Mouse (Mus musculus): Measurements from ENCODE around the gene Lrfn1. TPM values are rescaled to one million over a fixed set of nuclear protein-coding genes. Genes with fewer than 3 reads are reported as not detected.

The Lrfn1 gene
- total and polyA plus RNA-seq, 3 experiments, result 0.68 to 1.3 (median 0.73) TPM

DNA sequence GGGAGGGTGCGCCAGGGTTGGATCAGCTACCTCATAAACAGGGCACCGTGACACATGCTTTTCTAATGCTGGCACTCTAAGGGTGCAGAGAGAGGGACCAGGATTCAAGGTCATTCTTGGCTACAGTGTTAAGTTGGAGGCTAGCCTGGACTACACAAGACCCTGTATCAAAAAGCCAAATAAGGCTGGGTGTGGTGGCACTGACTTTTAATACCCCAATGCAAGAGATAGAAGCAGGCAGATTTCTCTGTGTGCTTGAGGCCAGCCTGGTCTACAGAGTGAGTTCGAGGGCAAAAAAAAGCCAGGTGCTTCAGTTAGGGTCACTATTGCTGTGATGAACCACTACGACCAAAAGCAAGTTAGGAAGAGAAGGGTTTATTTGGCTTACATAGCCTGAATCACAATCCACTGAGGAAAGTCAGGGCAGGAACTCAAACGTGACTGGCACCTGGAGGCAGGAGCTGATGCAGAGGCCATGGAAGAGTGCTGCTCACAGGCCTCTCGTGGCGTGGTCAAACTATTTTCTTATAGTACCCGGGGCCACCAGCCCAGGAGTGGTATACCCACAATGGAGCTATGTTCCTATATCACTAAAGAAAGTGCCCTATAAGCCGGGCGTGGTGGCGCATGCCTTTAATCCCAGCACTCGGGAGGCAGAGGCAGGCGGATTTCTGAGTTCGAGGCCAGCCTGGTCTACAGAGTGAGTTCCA is 9.8 kb upstream of the Lrfn1 start:
- Histone ChIP-seq H3K36me3 (ENCODE audit: control insufficient read depth, insufficient read depth, low read length) (no peaks in the 10 kb centered on the region), H3K4me1 (ENCODE audit: control insufficient read depth, insufficient read depth, low read length) (no peaks in the 10 kb centered on the region; the same call in none of the 2 replicates), H3K4me3 (no peak overlapping the region), H3K9ac (ENCODE audit: low read depth, low read length) (no peak overlapping the region; the same call in 1 of the 2 replicates), H3K79me2 (replicated peaks; ENCODE audit: control insufficient read depth, insufficient read depth, low read length) (no peaks in the 10 kb centered on the region), H3K27ac (peak overlapping the region; percentile 17; the same call in 1 of the 2 replicates), H3K27me3 (ENCODE audit: control insufficient read depth, insufficient read depth, low read length) (no peaks in the 10 kb centered on the region)
- DNase-seq, result no peak
- TF ChIP-seq EP300 (IDR thresholded peaks at IDR 0.05; ENCODE audit: insufficient read depth, low read depth, low read length) (no peak), POLR2A (IDR thresholded peaks at IDR 0.05; ENCODE audit: insufficient read depth, low read depth, low read length) (no peak), CTCF (IDR thresholded peaks at IDR 0.05) (no peak)
- intact Hi-C loops (cut with DNase I), result no loop called here
- 86% methylated on average over 14 of the region's 14 CpGs for WGBS

DNA sequence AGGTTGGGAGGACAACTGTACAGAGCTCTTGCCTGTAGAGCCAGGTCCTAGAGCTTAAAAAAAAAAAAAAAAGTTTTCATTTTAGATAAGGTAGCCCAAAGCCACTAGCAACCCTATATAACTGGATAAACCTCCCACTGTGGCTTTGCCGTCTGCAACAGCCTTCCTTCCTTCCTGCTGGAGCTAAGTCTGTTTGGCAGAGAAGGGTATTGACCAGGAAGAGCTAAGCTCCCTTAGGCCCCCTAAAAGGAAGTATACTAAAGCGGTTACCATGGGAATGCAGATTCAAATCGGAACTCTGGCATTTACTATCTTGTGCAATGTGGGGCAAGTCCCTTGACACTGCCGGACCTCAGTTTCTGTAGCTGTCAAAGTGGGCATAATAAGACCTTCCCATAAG is 9.1 kb upstream of the Lrfn1 start:
- no peaks in the 10 kb centered on the region; the same call in 1 of the 2 replicates for H3K4me1 ChIP-seq (ENCODE audit: control insufficient read depth, insufficient read depth, low read length)
- H3K4me3 ChIP-seq, result no peak overlapping the region
- no peaks in the 10 kb centered on the region for H3K27me3 ChIP-seq (ENCODE audit: control insufficient read depth, insufficient read depth, low read length)
- H3K27ac ChIP-seq, result no peak overlapping the region
- H3K79me2 ChIP-seq (replicated peaks; ENCODE audit: control insufficient read depth, insufficient read depth, low read length), result no peaks in the 10 kb centered on the region
- peak in 1 of 2 experiments; percentile 45 for DNase-seq
- no peaks in the 10 kb centered on the region for H3K36me3 ChIP-seq (ENCODE audit: control insufficient read depth, insufficient read depth, low read length)
- 23% methylated on average over 4 of the region's 4 CpGs for WGBS
- intact Hi-C loops (cut with DNase I), result no loop called here
- TF ChIP-seq EP300 (IDR thresholded peaks at IDR 0.05; ENCODE audit: insufficient read depth, low read depth, low read length), result no peak
- no peak for TF ChIP-seq POLR2A (IDR thresholded peaks at IDR 0.05; ENCODE audit: insufficient read depth, low read depth, low read length)
- no peak for TF ChIP-seq CTCF (IDR thresholded peaks at IDR 0.05)
- no peak overlapping the region for H3K9ac ChIP-seq (ENCODE audit: low read depth, low read length)

- no peak overlapping the region for H3K4me3 ChIP-seq
- no peaks in the 10 kb centered on the region for H3K79me2 ChIP-seq (replicated peaks; ENCODE audit: control insufficient read depth, insufficient read depth, low read length)
- no peak overlapping the region for H3K27ac ChIP-seq
- TF ChIP-seq EP300 (IDR thresholded peaks at IDR 0.05; ENCODE audit: insufficient read depth, low read depth, low read length) (no peak), POLR2A (IDR thresholded peaks at IDR 0.05; ENCODE audit: insufficient read depth, low read depth, low read length) (no peak), CTCF (IDR thresholded peaks at IDR 0.05) (no peak)
- DNase-seq, result peak in 1 of 2 experiments; percentile 32
- H3K4me1 ChIP-seq (ENCODE audit: control insufficient read depth, insufficient read depth, low read length), result no peaks in the 10 kb centered on the region; the same call in 1 of the 2 replicates
- WGBS, result 77% methylated on average over 13 of the region's 13 CpGs
- intact Hi-C loops (cut with DNase I), result no loop called here
- H3K27me3 ChIP-seq (ENCODE audit: control insufficient read depth, insufficient read depth, low read length), result no peaks in the 10 kb centered on the region
- no peaks in the 10 kb centered on the region for H3K36me3 ChIP-seq (ENCODE audit: control insufficient read depth, insufficient read depth, low read length)
- no peak overlapping the region for H3K9ac ChIP-seq (ENCODE audit: low read depth, low read length)
Observed at GRCm38 (mm10) chr7:28444344-28444974, 7.3 kb upstream of the Lrfn1 start.

DNA sequence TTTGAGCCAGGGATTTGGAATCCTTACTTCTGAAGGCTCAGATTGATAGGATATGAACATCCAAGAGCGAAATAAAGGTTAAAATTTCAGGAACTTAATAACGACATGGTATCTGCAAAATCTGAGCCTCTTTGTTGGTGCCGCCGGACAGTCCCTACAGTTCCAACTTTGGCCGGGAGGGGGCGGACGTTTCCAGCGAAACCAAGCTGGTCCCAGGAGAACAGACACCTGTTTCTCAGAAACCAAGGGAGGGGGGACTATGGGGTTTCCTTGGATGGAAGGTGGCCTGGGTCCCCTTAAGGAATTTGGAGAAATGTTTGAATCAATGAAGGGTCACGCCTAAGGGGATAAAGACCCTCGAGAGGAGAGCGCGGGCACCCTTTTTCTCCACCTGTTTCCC is 5.3 kb upstream of the Lrfn1 start:
- no peak overlapping the region for H3K9ac ChIP-seq (ENCODE audit: low read depth, low read length)
- no peaks in the 10 kb centered on the region for H3K79me2 ChIP-seq (replicated peaks; ENCODE audit: control insufficient read depth, insufficient read depth, low read length)
- WGBS, result 14% methylated on average over 12 of the region's 12 CpGs
- no peaks in the 10 kb centered on the region for H3K27me3 ChIP-seq (ENCODE audit: control insufficient read depth, insufficient read depth, low read length)
- no peaks in the 10 kb centered on the region for H3K36me3 ChIP-seq (ENCODE audit: control insufficient read depth, insufficient read depth, low read length)
- DNase-seq, result peak; percentile 65 to 89
- no peaks in the 10 kb centered on the region for H3K4me1 ChIP-seq (ENCODE audit: control insufficient read depth, insufficient read depth, low read length)
- peak; percentile 80 for TF ChIP-seq CTCF (IDR thresholded peaks at IDR 0.05)
- TF ChIP-seq EP300 (IDR thresholded peaks at IDR 0.05; ENCODE audit: insufficient read depth, low read depth, low read length), result 0 out of 2 replicates have a peak, but pooled peaks have one; percentile 17
- no peak for TF ChIP-seq POLR2A (IDR thresholded peaks at IDR 0.05; ENCODE audit: insufficient read depth, low read depth, low read length)
- H3K4me3 ChIP-seq, result no peak overlapping the region
- intact Hi-C loops (cut with DNase I), result loop anchor here (1.0 kb wide), 3 partner anchors 82 to 155 kb away; no protein-coding TSS in a partner anchor
- no peak overlapping the region for H3K27ac ChIP-seq

DNA sequence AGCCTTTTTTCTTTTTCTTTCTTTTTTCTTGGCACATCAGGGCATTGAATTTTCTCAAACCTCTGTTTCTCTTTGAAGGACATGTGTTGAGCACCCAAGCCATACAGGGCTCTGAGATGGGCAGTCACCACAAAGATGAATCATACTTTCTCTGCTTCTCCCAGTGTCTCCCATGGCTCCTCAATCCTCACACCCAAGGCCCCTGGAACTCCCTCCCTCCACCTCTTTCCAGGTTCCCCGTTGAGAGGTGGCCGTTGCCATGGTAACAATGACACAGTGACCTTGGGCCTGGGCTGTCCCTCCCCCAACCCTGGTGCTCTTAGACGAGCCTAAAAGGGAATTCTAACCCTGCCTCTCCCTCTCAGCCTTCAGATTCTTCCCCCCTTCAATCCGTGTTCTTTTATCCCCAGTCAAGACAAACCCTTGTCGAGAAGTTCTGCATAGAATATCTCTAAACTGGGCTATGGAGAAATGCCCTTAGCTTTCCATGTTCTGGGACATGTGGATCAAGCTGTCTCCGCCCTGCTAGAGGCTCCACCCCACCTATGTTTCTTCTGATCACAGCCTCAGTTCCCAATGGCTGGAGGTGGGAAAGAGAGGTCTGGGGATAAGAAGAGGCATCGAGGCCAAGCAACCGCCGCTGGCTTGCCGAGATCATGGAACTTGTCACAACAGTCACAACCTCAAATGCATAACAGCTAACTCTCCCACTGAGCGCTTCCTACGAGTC is 4.5 kb upstream of the Lrfn1 start:
- intact Hi-C loops (cut with DNase I), result no loop called here
- no peak for TF ChIP-seq POLR2A (IDR thresholded peaks at IDR 0.05; ENCODE audit: insufficient read depth, low read depth, low read length)
- TF ChIP-seq EP300 (IDR thresholded peaks at IDR 0.05; ENCODE audit: insufficient read depth, low read depth, low read length), result no peak
- TF ChIP-seq CTCF (IDR thresholded peaks at IDR 0.05), result no peak
- DNase-seq, result no peak
- Histone ChIP-seq H3K4me3 (no peak overlapping the region), H3K36me3 (ENCODE audit: control insufficient read depth, insufficient read depth, low read length) (no peaks in the 10 kb centered on the region), H3K27me3 (ENCODE audit: control insufficient read depth, insufficient read depth, low read length) (no peaks in the 10 kb centered on the region), H3K27ac (no peak overlapping the region), H3K79me2 (replicated peaks; ENCODE audit: control insufficient read depth, insufficient read depth, low read length) (no peaks in the 10 kb centered on the region), H3K9ac (ENCODE audit: low read depth, low read length) (no peak overlapping the region), H3K4me1 (ENCODE audit: control insufficient read depth, insufficient read depth, low read length) (no peaks in the 10 kb centered on the region)
- WGBS, result 46% methylated on average over 12 of the region's 12 CpGs

All from heart, adult 2 months (tissue).